Mouse (Mus musculus): ENCODE results near the gene Gm3415.
"Not testable (repeated sequence)": the region's sequence is repeated elsewhere in the genome, so short reads cannot be mapped to it uniquely, and the experiment has no call there.

Gene Gm3415

GRCm38 (mm10) chr5:146599216-146599615 lies 43.3 kb downstream of the Gm3415 start:
- not testable (repeated sequence) for DNase-seq (ENCODE audit: low spot score in 2 of 2)

GRCm38 (mm10) chr5:146599970-146600369 lies 44.0 kb downstream of the Gm3415 start:
- DNase-seq (ENCODE audit: low spot score in 2 of 2) = no peak

GRCm38 (mm10) chr5:146606221-146606620 lies 50.3 kb downstream of the Gm3415 start:
- no peak for DNase-seq (ENCODE audit: low spot score in 2 of 2)

DNA sequence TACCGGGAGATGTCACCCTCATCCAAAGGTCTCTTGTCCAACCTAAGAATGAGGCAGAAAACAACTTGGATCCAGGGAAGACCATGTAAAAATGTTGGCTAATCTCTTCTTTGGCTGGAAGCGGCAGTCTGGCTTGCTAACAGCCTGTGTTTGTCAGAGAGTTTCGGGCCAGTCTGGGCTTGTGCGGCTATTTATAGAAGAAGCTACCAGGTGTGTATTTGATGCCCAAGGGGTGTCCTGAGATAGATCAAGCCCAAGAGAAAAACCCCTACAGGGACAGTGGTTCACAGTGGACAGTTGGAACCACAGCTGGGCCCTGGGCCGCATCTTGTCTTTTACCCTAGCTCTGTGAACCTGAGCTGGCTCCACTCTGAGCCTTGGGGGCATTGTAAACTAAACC lies 51.0 kb downstream of the Gm3415 start:
- DNase-seq (ENCODE audit: low spot score in 2 of 2) = no peak

DNA sequence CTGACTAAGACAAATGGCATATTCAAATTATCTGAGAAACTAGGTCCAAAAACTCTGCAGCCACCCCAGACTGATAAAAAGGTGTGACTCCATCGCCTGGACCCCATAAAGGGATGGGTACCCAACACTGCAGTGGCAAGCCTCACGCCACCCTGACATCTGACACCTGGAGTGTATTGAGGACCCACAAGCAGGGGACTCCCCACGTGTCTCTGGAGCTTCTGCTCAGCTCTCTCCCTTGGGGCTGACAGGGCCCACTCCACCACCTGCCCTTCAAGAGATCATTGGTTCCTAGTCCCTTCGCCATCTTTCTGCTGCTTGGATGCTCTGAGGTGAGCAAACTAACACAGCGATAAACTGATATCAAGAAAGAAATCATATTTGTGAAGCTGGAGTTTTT lies 51.9 kb downstream of the Gm3415 start:
- DNase-seq (ENCODE audit: low spot score in 2 of 2) = no peak

Data from spleen, postnatal 10 days (tissue).